9 mouse cellular contexts compared by ENCODE assay signal in the genomic region with DNA sequence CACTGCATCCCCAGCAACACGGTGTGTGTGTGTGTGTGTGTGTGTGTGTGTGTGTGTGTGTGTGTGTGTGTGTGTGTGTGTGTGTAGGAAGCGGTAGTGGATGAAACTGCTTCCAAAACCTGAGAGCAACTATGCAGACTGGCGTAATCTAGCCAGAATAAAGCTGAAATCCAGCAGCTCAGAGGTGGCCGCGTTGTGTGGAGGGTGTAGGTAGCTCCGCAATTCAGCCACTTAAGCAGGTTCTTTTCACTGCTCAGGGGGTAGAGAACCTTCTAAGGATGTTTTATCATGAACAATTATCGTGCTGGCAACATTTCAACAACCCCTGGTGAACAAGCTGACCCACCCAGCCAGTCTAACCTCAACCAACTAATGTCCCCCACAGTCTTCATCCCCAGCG. TPM values are rescaled to one million over a fixed set of nuclear protein-coding genes. Genes with fewer than 3 reads are reported as not detected.
A peak's percentile ranks its signal among the peaks of the same experiment; 100 is the strongest.
DNase-seq lines count a peak whose midpoint lies in the region; ATAC-seq lines count a peak whose summit lies in the region.
"Had no signal": no experiment of that assay in that cellular context is flagged by ENCODE, and none has a peak within 500 bp of the region (broad histone marks: within the 10 kb centered on the region; RNA-seq: fewer than 3 reads in every experiment).

No protein-coding gene starts in this region.

- no peaks in the 10 kb centered on the region for H3K9me3 ChIP-seq in kidney, embryonic 15.5 days (replicated peaks)
- H3K9me3 ChIP-seq in midbrain, embryonic 13.5 days, result no peaks in the 10 kb centered on the region

- H3K4me2 ChIP-seq in kidney, embryonic 15.5 days, result no peak overlapping the region
- peak overlapping the region; percentile 81 for H3K4me2 ChIP-seq in midbrain, embryonic 13.5 days (replicated peaks)

- H3K27ac ChIP-seq in kidney, embryonic 15.5 days, result no peak overlapping the region
- no peak overlapping the region for H3K27ac ChIP-seq in midbrain, embryonic 13.5 days

- peak; percentile 9; the same call in 1 of the 2 replicates for ATAC-seq in kidney, embryonic 15.5 days (replicated peaks; ENCODE audit: low FRiP score)
- peak; percentile 31; the same call in 1 of the 2 replicates for ATAC-seq in midbrain, embryonic 13.5 days
- ATAC-seq in CD4-positive, CD25-positive, alpha-beta regulatory T cell, adult 4 months, result no peak

- H3K9ac ChIP-seq in kidney, embryonic 15.5 days, result no peak overlapping the region
- H3K9ac ChIP-seq in midbrain, embryonic 13.5 days (replicated peaks), result no peak overlapping the region; the same call in 1 of the 2 replicates

- WGBS in kidney, embryonic 15.5 days, result 74% methylated on average over 7 of the region's 8 CpGs
- WGBS in midbrain, embryonic 13.5 days, result 54% methylated on average over 7 of the region's 8 CpGs

- H3K4me3 ChIP-seq in kidney, embryonic 15.5 days (replicated peaks), result no peak overlapping the region
- peak overlapping the region; percentile 56 for H3K4me3 ChIP-seq in midbrain, embryonic 13.5 days (replicated peaks)

- H3K27me3 ChIP-seq in kidney, embryonic 15.5 days, result peaks cover 17% of the 10 kb centered on the region
- H3K27me3 ChIP-seq in midbrain, embryonic 13.5 days, result peaks cover 4% of the 10 kb centered on the region; the same call in 1 of the 2 replicates

- DNase-seq in kidney, adult 11 months, result no peak
- DNase-seq in brain, adult 2 months (ENCODE audit: low read depth, low spot score), result peak; percentile 49
- DNase-seq in frontal cortex, postnatal 25 days (ENCODE audit: low spot score in 2 of 2), result peak; percentile 7 to 17
- DNase-seq in heart, adult 11 months, result no peak
- no peak for DNase-seq in testis, postnatal 10 days (ENCODE audit: low spot score)
- DNase-seq: B cell, adult 2 months had no signal

- no peaks in the 10 kb centered on the region for H3K36me3 ChIP-seq in kidney, embryonic 15.5 days
- H3K36me3 ChIP-seq in midbrain, embryonic 13.5 days, result no peaks in the 10 kb centered on the region

- peaks cover 7% of the 10 kb centered on the region for H3K4me1 ChIP-seq in kidney, embryonic 15.5 days
- peaks cover 6% of the 10 kb centered on the region; the same call in 1 of the 2 replicates for H3K4me1 ChIP-seq in midbrain, embryonic 13.5 days (replicated peaks)

RNA-seq across cellular contexts. Expression of a gene that starts 1.2 kb away (rescaled TPM):
- polyA plus RNA-seq in kidney, embryonic 15.5 days (2015; fragmentation: Nextera tagmentation; extraction: Ambion mirVana), result 0.13 TPM in 1 of 2 replicates, not detected in the other
- 4.2 and 4.6 TPM in 2 replicates for polyA plus RNA-seq in midbrain, embryonic 13.5 days (2015; fragmentation: Nextera tagmentation; extraction: Ambion mirVana)
- polyA plus RNA-seq in CD4-positive, CD25-positive, alpha-beta regulatory T cell, adult 4 months (2017; shearing (Covaris generic)), result not detected

Comparison
In these comparisons a context has a peak if more than half of its experiments do, and no peak if none do; other contexts are left out.
1. DNase-seq: peak in brain, adult 2 months (single experiment) and frontal cortex, postnatal 25 days (2 of 2); none in kidney, adult 11 months (single experiment), heart, adult 11 months (single experiment) and testis, postnatal 10 days (single experiment).